Mouse (Mus musculus) megakaryocyte, embryonic 14.5 days (primary cell): ENCODE results near the gene Iqcb1.

Experiments used
- FLI1 ChIP-seq: IDR thresholded peaks from 2 replicates; pipeline ENCODE4 v1.6.1; 2012; ENCODE audit warnings: low read length, inconsistent platforms, mixed read lengths
- GATA1 ChIP-seq: IDR thresholded peaks from 3 replicates; pipeline ENCODE4 v1.6.1; 2012; ENCODE audit warnings: mixed read lengths, low read length, inconsistent platforms, borderline replicate concordance

- TF ChIP-seq GATA1 (no peak), FLI1 (no peak)
These were observed 41.7 kb upstream of the Iqcb1 start for GRCm38 (mm10) chr16:36786466-36786865.
